Mouse (Mus musculus) liver, embryonic 14 days (tissue): ENCODE data around the gene Dlx5. TPM values are rescaled to one million over a fixed set of nuclear protein-coding genes. Genes with fewer than 3 reads are reported as not detected.

Experiments used
- polyA plus RNA-seq: library from polyadenylated mRNA; depleted of rRNA; stranded (reverse); fragments of >200 nt; gene quantifications from 2 replicates; pipeline ENCODE4 v1.2.3, GENCODE M21; 2012; rRNA removed

Dlx5 gene
- 0.02 TPM in 1 of 2 replicates, not detected in the other for polyA plus RNA-seq

DNA sequence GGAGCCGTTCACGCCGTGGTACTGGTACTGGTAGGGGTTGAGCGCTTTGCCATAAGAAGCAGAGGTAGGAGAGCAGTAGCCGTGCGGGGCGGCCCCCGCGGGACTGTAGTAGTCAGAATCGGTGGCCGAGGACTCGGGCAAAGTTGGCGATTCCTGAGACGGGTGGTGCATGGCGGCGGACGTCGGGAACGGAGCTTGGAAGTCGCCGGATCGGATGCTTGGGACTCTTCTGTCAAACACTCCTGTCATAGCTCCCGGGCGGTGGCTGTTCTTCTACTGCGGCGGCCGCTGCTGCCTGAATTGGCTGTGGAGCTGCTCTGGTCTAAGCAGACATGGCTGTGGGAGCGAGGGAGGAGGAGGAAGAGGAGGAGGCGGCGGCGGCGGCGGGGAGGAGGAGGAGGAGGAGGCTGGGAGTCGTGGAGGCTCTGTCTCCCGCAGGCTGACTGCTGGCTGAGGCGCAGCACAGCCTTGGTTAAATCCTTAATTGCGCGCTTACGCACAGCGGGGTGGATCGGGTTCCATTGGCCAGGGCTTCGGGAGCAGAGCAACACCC is at the start of gene Dlx5:
Dlx5 (minus strand) TSS at position 448 of the 553 bp plus-strand sequence.

DNA sequence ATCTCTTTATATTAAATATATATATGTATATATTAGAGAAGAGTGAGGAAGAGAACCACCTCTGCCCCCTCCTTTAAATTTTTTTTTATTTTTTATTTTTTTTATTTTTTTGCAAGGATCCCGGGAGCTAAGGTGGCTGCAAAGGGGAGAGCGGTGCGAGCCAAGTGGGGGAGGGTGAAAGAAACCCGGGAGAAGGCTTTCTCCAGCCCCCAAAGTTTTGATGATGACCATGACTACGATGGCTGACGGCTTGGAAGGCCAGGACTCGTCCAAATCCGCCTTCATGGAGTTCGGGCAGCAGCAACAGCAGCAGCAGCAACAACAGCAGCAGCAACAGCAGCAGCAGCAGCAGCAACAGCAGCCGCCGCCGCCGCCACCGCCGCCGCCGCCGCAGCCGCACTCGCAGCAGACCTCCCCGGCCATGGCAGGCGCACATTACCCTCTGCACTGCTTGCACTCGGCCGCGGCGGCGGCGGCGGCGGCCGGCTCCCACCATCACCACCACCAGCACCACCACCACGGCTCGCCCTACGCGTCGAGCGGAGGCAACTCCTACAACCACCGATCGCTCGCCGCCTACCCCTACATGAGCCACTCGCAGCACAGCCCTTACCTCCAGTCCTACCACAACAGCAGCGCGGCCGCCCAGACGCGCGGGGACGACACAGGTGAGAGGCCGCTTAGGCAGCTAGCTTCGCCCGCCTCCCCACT is 18.6 kb downstream of the Dlx5 start, which contains the start of gene Dlx6:
Dlx6 (plus strand) TSS at position 175 of the 711 bp plus-strand sequence.

Other genes with a start within 250 kb of the Dlx5 start
- not detected in 2 replicates for gene Dlx6, start 18.8 kb downstream of the Dlx5 start, polyA plus RNA-seq
- gene Sdhaf3, start 73.9 kb upstream of the Dlx5 start, polyA plus RNA-seq: 0.85 and 1.1 TPM in 2 replicates